Mouse (Mus musculus) midbrain, embryonic 15.5 days (tissue): ENCODE data around the gene Dazl. TPM values are rescaled to one million over a fixed set of nuclear protein-coding genes. Genes with fewer than 3 reads are reported as not detected.

Experiments used
- ATAC-seq: fragments of 200-750 bp; cut with Nextera tagmentation; replicated peaks from 2 replicates; pipeline ENCODE4 v1.8.0; 2017; ENCODE audit warnings: moderate TSS enrichment
- H3K27ac ChIP-seq: fragments of 300-500 bp; sonication (generic); 2 replicates; pipeline ENCODE4 v1.5.1; 2015; ENCODE audit warnings: mild to moderate bottlenecking, inconsistent platforms
- H3K27me3 ChIP-seq: fragments of 300-500 bp; sonication (generic); replicated peaks from 2 replicates; pipeline ENCODE4 v1.6.1; 2015; ENCODE audit warnings: inconsistent platforms
- H3K36me3 ChIP-seq: fragments of 300-500 bp; sonication (generic); replicated peaks from 2 replicates; pipeline ENCODE4 v1.6.1; 2015; ENCODE audit warnings: inconsistent platforms
- H3K4me1 ChIP-seq: fragments of 300-500 bp; sonication (generic); 2 replicates; pipeline ENCODE4 v1.6.1; 2015; ENCODE audit warnings: inconsistent platforms
- H3K4me2 ChIP-seq: fragments of 300-500 bp; sonication (generic); 2 replicates; pipeline ENCODE4 v1.6.1; 2015; ENCODE audit warnings: inconsistent platforms, mild to moderate bottlenecking, moderate library complexity
- H3K4me3 ChIP-seq: fragments of 300-500 bp; sonication (generic); 2 replicates; pipeline ENCODE4 v1.5.1; 2015; ENCODE audit warnings: mild to moderate bottlenecking, inconsistent platforms
- H3K9ac ChIP-seq: fragments of 300-500 bp; sonication (generic); 2 replicates; pipeline ENCODE4 v1.6.1; 2015; ENCODE audit warnings: mild to moderate bottlenecking, inconsistent platforms
- H3K9me3 ChIP-seq: fragments of 300-500 bp; sonication (generic); 2 replicates; pipeline ENCODE4 v1.6.1; 2016; ENCODE audit warnings: inconsistent platforms
- WGBS: fragments of 180-500 bp; shearing (Covaris S2); methylation state at CpG from one replicate; pipeline ENCODE4 v1.1.7; 2015; ENCODE audit warnings: mixed read lengths; 5-methylcytosine and 5-hydroxymethylcytosine counted together
- polyA plus RNA-seq: library from polyadenylated mRNA; unstranded; fragments of >200 nt; fragmentation: Nextera tagmentation; extraction: Ambion mirVana; gene quantifications from 2 replicates; pipeline ENCODE4 v1.2.1, GENCODE M21; 2015

Gene Dazl
- polyA plus RNA-seq, result 0.37 and 0.43 TPM in 2 replicates

DNA sequence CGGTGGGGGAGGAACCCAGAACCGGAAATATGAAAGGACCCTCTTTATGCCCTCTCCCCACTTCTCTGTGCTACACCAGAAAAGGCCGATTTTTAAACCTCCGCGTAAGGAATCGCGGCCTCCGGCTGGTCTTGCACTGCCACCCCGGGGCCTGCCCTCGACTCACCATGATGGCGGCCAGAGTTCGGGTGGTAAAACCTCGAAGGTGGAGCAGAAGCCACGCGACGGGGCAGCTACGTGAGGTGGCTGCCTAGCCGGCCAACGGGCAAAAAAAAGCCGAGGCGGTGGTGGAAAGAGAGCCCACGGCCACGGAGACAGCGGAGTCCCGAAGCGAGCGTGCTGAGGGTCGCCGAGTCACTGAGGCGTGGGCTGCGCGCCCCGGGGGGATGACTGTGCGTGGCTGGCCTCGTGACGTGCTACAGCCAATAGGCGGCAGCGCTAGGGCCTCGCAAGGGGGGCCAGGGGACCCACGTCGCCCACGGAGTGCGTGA, at the start of gene Dazl:
Gene Dazl, minus strand, starts transcription at position 396 of the 491 bp plus-strand sequence.
- peak within 1 kb of the TSS; percentile 67 for H3K27ac ChIP-seq
- no peaks in the 10 kb centered on the region for H3K36me3 ChIP-seq
- H3K9ac ChIP-seq, result peak within 1 kb of the TSS; percentile 40
- no peaks in the 10 kb centered on the region for H3K4me1 ChIP-seq
- no peaks in the 10 kb centered on the region for H3K27me3 ChIP-seq
- peak within 1 kb of the TSS; percentile 54 for H3K4me3 ChIP-seq
- H3K4me2 ChIP-seq, result peak within 1 kb of the TSS; percentile 60
- 0 out of 2 replicates have a peak, but pooled peaks have one; percentile 5 for ATAC-seq
- 93% methylated on average over 43 of the region's 43 CpGs for WGBS
- H3K9me3 ChIP-seq, result peaks cover 4% of the 10 kb centered on the region; the same call in 1 of the 2 replicates

DNA sequence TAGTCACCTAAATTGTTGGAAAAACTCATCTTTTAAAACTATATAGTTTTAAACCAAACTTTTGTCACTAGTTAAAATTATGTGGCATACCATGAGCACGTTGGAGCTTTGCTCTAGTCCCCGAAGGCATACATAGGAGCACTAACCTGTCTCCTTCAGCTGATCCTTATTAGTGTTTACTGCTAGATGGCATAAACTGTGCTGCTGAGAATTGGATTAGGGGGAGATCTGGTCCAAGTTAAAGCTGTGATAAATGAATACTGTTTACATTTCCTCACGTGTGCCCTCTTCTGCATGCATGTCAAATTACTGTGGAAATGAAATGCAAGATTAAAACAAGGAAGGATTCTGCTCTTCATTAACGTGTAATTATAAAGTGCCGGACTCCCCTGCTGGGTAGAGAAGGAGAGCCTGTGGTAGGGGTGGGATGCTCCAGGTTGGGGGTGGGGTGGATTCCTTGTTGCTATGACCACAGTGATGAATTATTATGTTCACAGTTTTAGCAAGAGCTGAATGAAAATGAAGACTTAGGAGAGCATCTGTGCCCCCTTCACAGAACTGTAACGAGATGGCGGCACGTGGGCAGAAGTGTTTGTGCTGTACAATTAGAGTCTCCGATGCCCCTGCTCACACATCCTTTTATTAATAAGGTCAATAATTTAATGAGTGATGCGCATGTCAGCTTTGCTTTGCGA, 48.6 kb upstream of the Dazl start:
- Histone ChIP-seq H3K4me3 (no peak overlapping the region), H3K4me2 (no peak overlapping the region; the same call in 1 of the 2 replicates), H3K4me1 (peaks cover 5% of the 10 kb centered on the region; the same call in 1 of the 2 replicates), H3K27ac (peak overlapping the region; percentile 25; the same call in 1 of the 2 replicates), H3K9me3 (no peaks in the 10 kb centered on the region), H3K27me3 (no peaks in the 10 kb centered on the region), H3K9ac (no peak overlapping the region), H3K36me3 (no peaks in the 10 kb centered on the region)
- ATAC-seq, result peak; percentile 86
- WGBS, result 54% methylated on average over 11 of the region's 11 CpGs

DNA sequence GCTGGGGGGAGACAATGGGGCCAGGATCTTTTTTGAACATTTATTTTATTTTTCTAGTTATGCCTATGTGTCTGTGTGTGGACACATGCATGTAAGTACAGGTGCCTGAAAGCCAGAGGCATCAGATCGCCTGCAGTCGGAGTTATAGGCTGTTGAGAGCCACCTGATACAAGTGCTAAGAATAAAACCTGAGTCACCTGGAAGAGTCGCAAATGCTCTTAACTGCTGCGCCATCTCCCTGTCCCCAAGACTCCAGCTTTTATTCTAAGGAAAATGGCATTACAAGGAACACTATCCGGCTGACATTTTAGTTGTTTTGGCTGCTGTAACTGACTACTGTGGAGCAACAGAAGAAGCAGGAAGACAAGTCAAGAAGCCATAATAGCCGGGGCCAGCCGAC, 45.5 kb upstream of the Dazl start:
- ATAC-seq, result no peak
- Histone ChIP-seq H3K27me3 (no peaks in the 10 kb centered on the region), H3K9ac (no peak overlapping the region), H3K4me2 (no peak overlapping the region), H3K36me3 (no peaks in the 10 kb centered on the region), H3K4me3 (no peak overlapping the region), H3K4me1 (peaks cover 5% of the 10 kb centered on the region; the same call in 1 of the 2 replicates), H3K27ac (no peak overlapping the region), H3K9me3 (no peaks in the 10 kb centered on the region)
- WGBS, result 93% methylated on average over 7 of the region's 7 CpGs

DNA sequence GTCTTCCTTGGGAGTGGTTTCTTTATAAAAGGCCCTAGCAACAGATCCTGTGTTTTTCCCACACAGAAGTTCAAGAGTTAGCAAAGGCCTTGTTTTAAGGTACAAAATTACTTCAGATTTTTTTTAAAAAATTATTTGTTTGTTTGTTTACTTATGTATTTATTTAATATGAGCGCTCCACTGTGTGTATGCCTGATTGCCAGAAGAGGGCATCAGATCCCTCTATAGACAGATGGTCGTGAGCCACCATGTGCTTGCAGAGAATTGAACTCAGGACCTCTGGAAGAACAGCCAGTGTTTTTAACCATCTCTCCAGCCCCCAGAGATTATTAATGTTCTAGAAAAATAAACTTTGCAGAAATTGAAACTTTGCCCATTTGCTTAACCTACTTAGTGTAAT, 42.3 kb upstream of the Dazl start:
- no peaks in the 10 kb centered on the region for H3K36me3 ChIP-seq
- H3K4me2 ChIP-seq, result no peak overlapping the region
- H3K9me3 ChIP-seq, result no peaks in the 10 kb centered on the region
- H3K9ac ChIP-seq, result no peak overlapping the region
- H3K27ac ChIP-seq, result no peak overlapping the region
- no peak for ATAC-seq
- no peak overlapping the region for H3K4me3 ChIP-seq
- whole genome bisulfite sequencing, result 79% methylated on average over 2 of the region's 2 CpGs
- H3K27me3 ChIP-seq, result no peaks in the 10 kb centered on the region
- H3K4me1 ChIP-seq, result no peaks in the 10 kb centered on the region

DNA sequence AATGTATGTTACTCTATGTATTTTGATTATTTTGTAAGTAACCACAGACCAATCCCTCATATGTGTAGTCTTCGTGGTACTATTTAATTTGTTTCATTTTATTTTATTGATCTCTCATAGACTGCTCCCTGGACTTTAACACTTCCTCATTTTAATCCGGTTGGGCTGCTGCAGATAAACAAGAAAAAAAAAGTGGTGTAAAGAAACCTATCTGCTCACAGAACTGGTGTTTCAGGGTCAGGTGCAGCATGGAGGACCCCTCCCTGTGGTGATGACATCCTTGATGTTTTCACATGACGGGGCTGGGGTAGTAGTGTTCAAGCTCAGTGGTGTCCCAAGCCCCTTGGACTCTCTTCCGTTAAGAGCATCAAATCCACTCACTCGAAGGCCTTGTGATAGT, 41.3 kb upstream of the Dazl start:
- Histone ChIP-seq H3K4me2 (no peak overlapping the region), H3K4me1 (no peaks in the 10 kb centered on the region), H3K9me3 (no peaks in the 10 kb centered on the region), H3K4me3 (no peak overlapping the region), H3K36me3 (no peaks in the 10 kb centered on the region), H3K27me3 (no peaks in the 10 kb centered on the region), H3K9ac (no peak overlapping the region), H3K27ac (no peak overlapping the region)
- WGBS, result 81% methylated on average over 5 of the region's 5 CpGs
- no peak for ATAC-seq

DNA sequence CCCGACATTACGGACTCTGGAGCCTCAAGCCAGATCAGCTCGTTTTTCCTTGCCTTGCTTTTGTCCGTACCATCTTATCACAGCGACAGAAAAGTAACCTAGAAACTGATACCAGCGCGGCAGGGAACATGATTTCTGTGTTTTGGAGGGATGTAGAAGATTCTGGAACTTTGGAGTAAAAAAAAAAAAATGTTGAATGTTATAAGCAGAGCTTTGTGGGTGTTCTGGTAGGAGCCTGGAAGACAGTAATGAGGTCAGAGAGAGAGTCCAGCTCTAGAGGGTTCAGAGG, 38.5 kb upstream of the Dazl start:
- ATAC-seq, result no peak
- Histone ChIP-seq H3K9ac (no peak overlapping the region), H3K36me3 (no peaks in the 10 kb centered on the region), H3K4me1 (no peaks in the 10 kb centered on the region), H3K27ac (no peak overlapping the region), H3K27me3 (no peaks in the 10 kb centered on the region), H3K4me2 (no peak overlapping the region), H3K4me3 (no peak overlapping the region), H3K9me3 (no peaks in the 10 kb centered on the region)
- 96% methylated on average over 7 of the region's 7 CpGs for WGBS

DNA sequence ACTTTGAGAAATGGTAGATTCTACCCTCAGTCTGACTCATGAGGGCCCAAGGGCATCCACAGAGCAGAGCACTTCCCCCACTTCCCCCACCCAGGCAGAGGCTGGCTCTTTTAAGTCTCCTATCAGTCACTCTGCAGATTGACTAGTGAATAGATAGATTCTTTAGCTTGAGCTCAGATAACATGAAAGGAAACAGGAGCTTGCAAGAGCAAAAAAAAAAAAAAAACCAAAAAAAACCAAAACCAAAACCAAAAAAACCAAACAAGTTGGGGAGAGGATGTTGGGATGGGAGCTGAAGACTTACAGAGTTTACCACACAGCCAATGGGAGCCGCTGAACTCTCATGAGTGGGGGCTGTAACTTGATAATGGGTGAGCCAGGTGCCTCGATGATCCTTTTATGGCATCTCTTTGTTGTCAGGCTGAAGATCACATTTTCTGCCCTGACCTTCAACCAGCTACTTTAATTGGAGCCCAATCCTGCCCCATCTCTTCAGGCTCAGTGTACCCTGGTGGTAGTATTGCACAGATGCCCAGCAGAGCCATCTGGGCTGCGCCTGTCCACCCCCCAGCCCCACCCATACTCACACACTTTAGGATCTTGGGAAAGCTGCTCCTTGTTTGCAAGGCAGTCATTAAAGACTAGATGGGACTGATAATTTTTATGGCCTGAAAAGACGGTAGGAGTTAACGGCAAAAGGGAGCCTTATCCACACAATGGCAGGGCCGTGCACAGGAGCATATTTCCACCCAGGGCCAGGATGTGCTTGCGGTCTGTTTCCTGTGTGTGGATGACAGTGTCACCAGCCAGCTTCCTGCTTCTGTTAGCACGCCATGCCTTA, 38.0 kb upstream of the Dazl start:
- Histone ChIP-seq H3K9me3 (no peaks in the 10 kb centered on the region), H3K9ac (no peak overlapping the region), H3K27me3 (no peaks in the 10 kb centered on the region), H3K27ac (no peak overlapping the region), H3K4me2 (no peak overlapping the region), H3K4me3 (no peak overlapping the region), H3K36me3 (no peaks in the 10 kb centered on the region), H3K4me1 (no peaks in the 10 kb centered on the region)
- no peak for ATAC-seq
- WGBS, result 88% methylated on average over 8 of the region's 8 CpGs

DNA sequence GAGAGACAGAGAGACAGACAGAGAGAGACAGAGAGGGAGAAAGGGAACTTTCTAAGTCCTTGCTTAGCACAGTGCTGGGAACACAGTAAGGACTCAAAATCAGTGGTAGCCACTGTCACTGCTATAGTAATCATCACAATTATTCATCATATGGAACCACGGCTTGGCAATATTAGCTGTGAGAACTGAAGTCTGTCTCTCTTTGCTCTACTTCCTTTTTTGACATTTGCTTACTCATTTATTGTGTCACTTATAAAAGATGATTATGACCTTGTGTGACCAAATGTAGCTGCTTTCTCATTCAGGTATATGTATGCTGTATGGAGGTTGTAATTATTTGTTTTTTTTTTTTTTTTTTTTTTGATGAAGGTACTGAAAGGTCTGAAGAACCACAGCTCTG, 36.8 kb upstream of the Dazl start:
- no peaks in the 10 kb centered on the region for H3K9me3 ChIP-seq
- no peak overlapping the region for H3K27ac ChIP-seq
- WGBS, result 94% methylated on average over 1 of the region's 1 CpGs
- no peak overlapping the region for H3K4me3 ChIP-seq
- no peak overlapping the region for H3K9ac ChIP-seq
- H3K36me3 ChIP-seq, result no peaks in the 10 kb centered on the region
- no peak overlapping the region for H3K4me2 ChIP-seq
- no peaks in the 10 kb centered on the region for H3K4me1 ChIP-seq
- no peaks in the 10 kb centered on the region for H3K27me3 ChIP-seq
- no peak for ATAC-seq

DNA sequence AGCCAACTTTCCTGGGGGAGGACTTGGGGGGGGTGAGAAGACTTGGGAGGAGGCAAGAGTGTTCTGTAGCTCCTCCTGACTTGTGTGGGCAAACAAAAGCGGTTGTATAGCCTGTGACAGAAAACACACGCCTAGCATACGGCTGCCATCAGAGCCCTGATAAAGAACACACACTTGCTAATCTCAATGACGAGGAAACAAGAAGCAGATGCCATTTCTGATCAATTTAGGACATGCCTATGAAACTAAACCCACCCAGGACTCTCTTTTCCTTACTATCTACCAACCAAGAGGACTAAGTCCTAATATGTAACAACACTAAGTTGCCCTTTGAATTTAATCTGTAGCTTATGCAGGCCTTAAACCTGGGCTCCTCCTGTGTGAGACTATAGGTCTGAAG, 31.2 kb upstream of the Dazl start:
- Histone ChIP-seq H3K4me3 (no peak overlapping the region), H3K4me1 (no peaks in the 10 kb centered on the region), H3K27me3 (no peaks in the 10 kb centered on the region), H3K4me2 (no peak overlapping the region), H3K27ac (no peak overlapping the region), H3K9me3 (no peaks in the 10 kb centered on the region), H3K36me3 (no peaks in the 10 kb centered on the region), H3K9ac (no peak overlapping the region)
- no peak for ATAC-seq
- 85% methylated on average over 4 of the region's 4 CpGs for WGBS

DNA sequence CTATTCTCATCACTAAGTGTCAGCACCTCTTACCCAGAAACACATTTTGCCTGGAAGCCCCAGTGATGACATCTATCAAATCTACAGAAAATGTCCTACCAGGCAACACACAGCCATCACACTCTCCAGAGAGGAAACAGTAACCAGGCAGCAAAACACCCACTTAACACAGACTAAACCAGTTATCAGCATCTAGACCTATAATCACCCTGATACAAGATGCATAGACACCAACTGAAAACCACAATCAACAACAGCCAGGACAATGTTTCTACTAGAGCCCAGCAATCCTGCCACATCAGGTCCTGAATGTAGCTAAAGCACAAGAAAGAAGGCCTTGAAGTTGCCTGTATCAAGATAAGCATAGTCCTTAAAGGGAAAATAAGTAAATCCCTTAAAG, 25.4 kb upstream of the Dazl start:
- no peaks in the 10 kb centered on the region for H3K4me1 ChIP-seq
- H3K36me3 ChIP-seq, result no peaks in the 10 kb centered on the region
- H3K27ac ChIP-seq, result no peak overlapping the region
- no peak for ATAC-seq
- no peak overlapping the region for H3K4me2 ChIP-seq
- H3K4me3 ChIP-seq, result no peak overlapping the region
- H3K27me3 ChIP-seq, result no peaks in the 10 kb centered on the region
- no peak overlapping the region for H3K9ac ChIP-seq
- H3K9me3 ChIP-seq, result no peaks in the 10 kb centered on the region

DNA sequence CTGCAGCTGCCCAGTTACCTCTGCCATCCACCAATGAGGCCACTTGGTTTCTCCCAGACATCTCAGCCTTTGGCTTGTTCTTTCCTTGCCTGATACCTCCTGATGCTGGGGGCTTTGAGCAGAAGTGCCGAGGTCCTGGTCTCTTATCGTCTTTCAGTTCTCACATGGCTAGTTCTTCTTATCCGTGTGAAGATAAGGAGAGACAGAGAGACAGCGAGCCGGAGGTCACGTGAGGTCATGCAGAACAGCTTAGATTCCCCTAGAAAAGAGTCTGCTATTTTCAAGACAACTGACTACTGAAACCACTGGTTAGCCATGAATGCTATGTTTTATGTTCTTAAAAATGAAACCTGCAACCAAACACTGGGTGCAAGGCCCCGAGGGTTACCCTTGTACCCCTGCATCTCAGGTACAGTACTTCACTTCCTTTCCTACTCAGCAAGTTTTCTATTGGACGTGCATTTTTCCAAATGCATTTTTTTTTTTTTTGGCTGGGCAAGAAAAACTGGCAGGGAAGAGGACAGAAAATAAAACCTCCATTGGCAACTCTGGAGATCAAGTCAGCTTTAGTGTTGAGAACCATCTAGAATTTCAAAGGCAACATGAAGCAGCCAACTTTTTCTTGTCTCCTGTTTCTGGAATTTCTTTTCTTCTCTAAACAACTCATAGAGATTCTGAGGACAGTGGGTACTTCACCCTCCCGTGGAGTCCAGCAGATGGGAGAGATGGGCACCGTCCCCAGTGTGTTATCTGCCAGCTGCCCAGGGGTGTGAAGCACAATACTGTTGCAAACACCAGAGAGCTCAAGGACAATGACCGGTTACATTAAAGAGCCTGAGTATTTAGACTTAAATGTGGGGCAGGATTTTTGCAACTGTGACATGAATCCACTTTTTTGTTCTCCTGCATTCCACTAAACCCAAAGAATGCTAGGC, 23.0 kb upstream of the Dazl start:
- no peaks in the 10 kb centered on the region for H3K36me3 ChIP-seq

More for the DNA sequence above, 23.0 kb upstream of the Dazl start:
- Histone ChIP-seq H3K27ac (no peak overlapping the region), H3K4me3 (no peak overlapping the region), H3K4me1 (no peaks in the 10 kb centered on the region), H3K9me3 (no peaks in the 10 kb centered on the region), H3K27me3 (no peaks in the 10 kb centered on the region), H3K9ac (no peak overlapping the region), H3K4me2 (no peak overlapping the region)
- ATAC-seq, result no peak
- 42% methylated on average over 11 of the region's 11 CpGs for WGBS
